Mouse (Mus musculus) myocyte (in vitro differentiated cells): ENCODE measurements around the gene Kmt5b.

ENCODE experiments used
- MAX ChIP-seq: IDR thresholded peaks from one replicate; pipeline ENCODE4 v1.6.1; 2011; ENCODE audit warnings: low read depth, mild to moderate bottlenecking, control low read depth
- POLR2A ChIP-seq: IDR thresholded peaks from one replicate; pipeline ENCODE4 v1.6.1; 2011; ENCODE audit warnings: low read depth, mild to moderate bottlenecking, control low read depth, moderate library complexity; ENCODE audit not compliant: insufficient read length
- REST ChIP-seq: IDR thresholded peaks from one replicate; pipeline ENCODE4 v1.6.1; 2011; ENCODE audit warnings: mild to moderate bottlenecking, control low read depth, moderate library complexity; ENCODE audit not compliant: insufficient read depth, insufficient read length
- USF1 ChIP-seq: IDR thresholded peaks from one replicate; pipeline ENCODE4 v1.6.1; 2011; ENCODE audit warnings: low read depth, mild to moderate bottlenecking, control low read depth, moderate library complexity

DNA sequence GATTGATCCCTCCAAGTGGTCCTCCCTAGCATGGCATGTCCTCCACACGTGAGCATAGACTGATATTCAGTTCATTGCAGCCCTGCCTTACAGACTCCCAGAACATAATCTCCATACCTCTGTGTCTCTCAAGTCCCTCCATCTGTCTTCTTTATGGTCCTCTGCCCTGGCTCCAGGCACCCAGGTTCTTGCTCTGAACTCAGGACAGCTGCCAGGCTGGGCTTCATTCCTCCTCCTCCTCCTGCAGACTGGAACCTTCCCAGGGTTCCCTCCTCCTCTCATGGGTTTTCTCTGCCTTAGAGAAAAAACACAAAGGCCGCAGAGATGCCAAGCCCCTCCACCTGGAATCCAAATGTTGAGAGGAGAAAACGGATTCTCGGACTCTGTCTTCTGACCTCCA is 24.5 kb upstream of the Kmt5b start:
- no peak for TF ChIP-seq USF1
- TF ChIP-seq POLR2A: no peak
- no peak for TF ChIP-seq MAX
- no peak for TF ChIP-seq REST
